Mouse (Mus musculus) embryo, embryonic 10 days (tissue): ENCODE measurements around the gene Bicdl2.

Source experiments
- DNase-seq: peaks from one replicate; pipeline ENCODE4 v3.0.0-alpha.2; 2015; ENCODE audit warnings: low spot score

Gene Bicdl2

DNA sequence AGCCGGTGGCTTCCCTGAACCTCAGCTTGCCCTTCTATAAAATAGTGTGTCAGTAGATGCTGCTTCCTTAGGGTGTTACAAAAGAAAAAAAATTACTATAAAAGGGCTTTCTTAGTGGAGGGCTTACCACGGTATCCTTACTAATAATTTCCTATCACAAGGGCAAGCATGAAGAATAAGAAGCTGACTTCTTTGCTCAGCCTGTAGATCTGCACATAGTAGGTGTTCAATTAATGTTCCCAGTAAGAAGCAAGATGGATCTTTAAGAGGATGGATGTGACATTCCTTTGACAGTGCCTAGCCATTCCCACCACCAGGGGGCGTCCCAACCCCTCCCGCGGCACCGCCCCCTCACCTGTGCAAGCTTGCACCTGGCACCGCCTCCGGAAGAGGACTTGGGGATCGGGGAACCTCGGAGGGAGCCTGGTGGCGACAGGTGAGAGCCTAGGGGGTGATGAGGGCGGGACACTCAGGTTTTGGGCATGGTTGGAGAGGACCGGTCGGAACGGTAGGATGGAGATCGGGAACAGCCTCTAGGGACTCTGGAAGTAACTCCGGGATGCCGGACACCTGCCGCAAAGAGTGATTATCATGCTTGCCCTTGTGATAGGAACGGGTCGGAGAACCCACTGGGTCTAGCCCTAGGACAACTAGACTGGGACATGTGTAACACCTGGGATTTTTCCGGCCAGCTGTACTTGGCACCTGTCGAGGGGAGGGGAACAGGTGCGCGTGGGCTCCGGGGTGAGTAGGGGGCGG lies at the start of gene Bicdl2:
TSS of gene Bicdl2 (plus strand) at position 390 of the 759 bp plus-strand sequence.
- DNase-seq = no peak

DNA sequence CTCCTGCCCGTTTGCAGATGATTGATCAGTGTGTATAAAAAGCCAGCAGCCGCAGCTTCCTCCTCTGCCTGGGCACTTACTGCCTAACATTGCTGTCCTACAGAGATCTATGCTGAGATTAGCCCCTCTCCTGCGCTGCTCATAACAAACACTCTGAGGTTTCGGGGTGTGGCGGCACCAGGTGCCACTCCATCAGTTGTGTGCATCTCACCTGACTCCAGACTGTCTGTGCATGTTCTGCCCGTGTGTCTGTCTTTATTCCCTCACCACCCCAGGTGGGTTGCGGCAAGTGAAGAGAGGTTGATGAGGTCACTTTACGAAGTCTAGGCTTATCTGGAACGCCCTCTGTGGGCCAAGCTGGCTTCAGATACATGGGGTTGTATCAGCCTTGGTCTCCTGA lies 43.2 kb upstream of the Bicdl2 start:
- no peak for DNase-seq

DNA sequence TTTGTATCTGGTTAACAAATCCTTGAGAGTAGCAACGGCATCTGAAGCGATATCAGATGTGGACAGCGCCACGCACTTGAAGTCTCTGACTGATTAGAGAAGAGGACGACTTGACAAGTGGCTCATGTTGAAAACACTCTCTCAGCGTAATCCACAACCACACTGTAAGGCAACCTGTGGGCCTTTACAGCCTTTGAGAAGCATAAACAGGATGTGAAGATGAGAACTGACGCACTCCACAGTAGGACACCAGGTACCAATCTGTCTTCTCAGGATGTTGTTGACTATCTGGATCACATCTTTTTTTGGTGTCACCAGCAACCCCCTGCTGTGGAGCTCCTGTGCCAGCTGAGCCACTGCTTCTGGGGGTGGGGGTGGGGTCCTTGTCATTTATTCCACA lies 40.0 kb upstream of the Bicdl2 start:
- no peak for DNase-seq

DNA sequence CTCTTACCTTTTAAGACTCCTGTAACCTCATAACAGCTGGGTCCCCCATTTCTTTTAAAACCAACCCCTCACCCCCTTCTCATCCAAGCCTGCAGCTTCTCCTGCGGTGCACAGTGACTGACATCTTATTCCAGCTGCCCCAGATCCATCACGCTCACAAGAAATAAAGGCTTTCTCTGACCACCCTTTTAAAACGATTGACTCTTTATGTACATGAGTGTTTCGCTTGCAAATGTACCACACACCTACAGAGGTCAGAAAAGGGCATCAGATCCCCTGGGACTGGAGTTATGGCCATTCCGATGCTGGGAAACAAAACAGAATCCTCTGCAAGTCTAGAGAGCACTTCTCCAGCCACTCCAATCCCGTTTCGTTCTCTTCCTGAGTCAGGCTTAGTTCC lies 32.5 kb upstream of the Bicdl2 start:
- no peak for DNase-seq

DNA sequence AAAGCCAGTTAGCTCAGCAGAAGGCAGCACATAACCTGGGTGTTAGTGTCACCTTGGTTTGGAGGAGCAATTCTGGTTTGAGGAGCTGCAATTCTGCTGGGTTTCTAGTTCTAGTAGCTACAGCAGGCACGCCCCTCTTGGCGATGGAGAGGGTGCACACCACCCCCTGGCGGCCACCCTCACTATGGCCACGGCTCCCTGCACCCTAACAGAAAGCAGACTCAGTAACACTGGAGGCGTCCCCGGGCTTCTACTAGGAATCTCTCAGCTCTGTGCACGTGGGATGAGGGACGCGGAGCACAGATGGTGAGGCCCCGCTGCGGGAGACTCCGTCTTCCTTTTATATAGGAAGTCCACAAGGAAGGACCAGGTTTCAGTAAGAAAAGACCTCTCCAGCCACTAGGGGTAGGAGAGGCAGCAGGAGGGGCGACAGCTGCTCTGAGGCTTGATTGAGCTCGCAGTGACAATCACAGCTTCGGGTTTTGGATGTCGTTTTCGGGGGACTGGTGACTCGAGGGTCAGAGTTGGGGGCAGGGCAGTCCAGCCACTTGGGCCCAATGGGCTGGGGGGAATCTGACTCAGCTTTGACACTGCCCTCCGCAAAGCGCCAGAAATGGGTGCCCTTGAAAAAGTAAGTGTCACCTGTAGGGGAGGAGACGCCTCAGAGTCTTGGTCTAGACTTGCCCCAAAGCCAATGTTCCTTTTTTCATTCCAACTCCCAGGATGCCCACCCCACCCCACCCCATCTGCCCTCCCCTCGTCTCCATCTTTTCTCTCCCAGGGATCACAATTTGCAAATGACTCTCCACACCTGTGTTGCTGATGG lies 29.9 kb upstream of the Bicdl2 start:
- DNase-seq = peak; percentile 85

DNA sequence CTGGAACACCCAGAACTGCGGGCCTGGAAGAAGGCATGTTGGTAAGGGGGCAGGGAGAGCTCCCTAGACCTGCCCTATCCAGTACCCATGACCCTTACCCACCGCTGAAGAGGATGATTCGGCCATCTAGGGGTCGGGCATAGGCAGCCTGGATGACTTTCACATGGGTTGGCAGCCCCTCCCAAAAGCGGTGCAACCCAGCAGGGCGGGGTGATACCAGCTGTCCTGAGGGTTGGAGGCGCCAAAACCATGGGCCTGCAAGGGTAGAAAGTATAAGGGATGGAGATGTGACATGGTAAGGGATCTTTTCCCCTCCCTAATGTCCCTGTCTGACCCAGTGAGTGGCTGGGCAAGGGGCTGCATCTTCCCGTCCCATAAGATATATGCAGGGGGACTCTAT lies 29.1 kb upstream of the Bicdl2 start:
- DNase-seq = no peak

DNA sequence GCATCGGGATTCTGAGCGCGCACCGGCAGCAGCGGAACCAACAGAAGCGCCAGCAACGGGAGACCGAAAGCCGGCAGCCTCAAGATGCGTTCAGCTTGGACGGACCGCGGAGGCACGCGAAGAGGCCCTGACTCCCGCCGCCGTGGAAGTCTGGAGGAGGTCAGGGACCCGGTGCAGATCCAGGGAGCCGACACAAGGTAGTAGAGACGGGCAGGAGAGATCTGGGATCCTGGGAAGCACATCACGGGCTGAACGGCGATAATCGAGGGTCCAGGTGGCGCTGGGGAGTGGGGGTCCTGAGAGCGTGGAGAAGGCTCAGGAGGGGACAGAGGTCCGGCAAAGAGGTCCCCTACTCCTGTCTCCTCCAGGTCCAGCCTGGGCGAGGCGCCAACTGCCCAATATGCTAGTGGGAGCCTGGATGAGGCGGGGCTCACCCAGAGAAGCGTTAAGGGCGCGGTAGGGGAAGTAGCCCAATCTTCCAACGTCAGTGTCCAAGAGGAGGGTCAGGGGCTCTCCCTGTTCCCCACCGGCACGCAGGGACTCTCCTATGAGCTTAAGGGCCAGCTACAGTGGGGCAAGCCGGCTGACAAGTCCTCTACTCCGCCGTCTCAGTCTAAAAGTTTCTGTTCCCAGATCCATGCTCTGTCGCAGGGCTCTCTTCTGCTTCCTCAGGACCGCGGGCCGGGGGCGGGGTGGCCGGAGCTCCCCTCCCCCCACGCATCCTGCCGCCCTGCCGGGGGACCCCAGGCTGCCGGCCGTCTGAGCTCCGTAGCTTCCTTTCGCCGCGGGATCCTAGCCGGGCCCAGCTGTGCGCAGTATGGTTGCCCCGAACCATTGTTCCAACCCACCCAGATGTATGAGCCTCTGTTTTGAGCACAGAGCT lies 15.5 kb upstream of the Bicdl2 start, which contains the start of gene Mmp25:
TSS of gene Mmp25 (minus strand) at position 665 of the 883 bp plus-strand sequence.
- DNase-seq = peak; percentile 38

DNA sequence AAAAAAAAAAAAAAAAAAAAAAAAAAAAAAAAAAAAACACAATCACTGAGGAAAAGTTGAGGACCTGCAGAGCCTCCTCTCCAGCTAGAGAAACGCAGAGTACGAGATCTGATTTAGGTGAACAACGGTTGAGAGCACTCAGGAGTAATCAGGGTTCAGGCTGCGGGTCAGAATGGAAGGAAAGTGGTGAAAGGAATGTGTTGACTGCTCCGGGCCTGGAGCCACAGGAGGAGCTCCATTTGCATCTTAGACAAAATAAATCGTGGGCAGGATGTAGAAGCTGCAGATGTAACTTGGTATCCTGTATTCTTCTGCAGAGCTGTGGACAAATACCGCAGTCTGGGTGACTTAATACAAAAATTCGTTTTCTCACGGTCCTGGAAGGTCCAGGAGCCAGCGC lies 14.4 kb upstream of the Bicdl2 start:
- DNase-seq = no peak

DNA sequence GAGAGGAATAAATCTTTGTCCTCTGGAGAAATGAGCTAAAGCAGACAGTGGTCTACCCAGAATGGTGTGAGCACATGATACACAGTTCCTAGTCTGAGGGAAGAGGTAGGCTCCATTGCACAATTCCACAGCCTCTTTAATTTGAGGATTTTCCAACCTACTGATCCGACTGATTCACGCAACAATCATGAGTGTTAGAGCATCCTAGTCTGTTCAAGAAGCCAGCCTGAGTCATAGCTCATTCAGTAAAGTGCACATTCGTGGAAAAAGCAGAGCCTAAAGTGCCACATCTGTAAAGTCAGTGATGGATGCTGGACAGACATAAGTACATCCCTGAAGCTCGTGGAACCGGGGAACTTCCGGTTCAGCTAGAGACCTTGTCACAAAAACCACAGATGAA lies 8.9 kb upstream of the Bicdl2 start:
- DNase-seq = no peak

DNA sequence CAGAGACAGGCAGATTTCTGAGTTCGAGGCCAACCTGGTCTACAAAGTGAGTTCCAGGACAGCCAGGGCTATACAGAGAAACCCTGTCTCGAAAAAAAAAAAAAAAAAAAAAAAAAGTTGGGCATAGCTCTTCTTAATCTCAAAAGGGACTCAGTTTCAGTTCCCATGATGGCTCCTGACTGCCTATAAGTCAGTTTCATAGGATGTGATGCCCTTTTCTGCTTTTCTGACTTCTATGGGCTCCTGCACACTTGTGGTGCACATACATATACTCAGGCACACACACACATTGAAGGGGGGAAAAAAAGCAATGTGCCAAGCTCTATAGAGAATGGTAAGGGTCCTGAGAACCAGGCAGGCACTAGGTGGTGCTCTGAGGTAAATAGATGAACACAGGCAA lies 7.0 kb upstream of the Bicdl2 start:
- DNase-seq = no peak

DNA sequence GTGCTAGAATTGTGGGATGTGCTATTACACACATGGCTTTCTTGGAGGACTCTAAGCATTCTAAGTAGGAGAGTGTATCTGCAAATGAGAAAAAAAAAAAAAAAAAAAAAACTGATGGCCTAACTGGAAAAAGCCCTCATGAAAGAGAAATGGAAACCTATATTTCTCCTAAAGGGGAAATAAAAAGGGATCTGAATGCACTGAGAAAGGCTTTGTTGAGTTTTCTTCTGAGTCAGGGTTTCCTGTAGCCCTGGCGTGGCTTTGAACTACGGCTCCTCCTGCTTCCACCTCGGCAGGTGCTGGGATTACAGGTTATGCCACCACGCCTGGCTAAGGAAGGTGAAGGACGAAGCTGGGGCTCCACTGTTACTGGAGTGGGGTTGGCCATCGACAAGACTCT lies 6.3 kb upstream of the Bicdl2 start:
- no peak for DNase-seq

DNA sequence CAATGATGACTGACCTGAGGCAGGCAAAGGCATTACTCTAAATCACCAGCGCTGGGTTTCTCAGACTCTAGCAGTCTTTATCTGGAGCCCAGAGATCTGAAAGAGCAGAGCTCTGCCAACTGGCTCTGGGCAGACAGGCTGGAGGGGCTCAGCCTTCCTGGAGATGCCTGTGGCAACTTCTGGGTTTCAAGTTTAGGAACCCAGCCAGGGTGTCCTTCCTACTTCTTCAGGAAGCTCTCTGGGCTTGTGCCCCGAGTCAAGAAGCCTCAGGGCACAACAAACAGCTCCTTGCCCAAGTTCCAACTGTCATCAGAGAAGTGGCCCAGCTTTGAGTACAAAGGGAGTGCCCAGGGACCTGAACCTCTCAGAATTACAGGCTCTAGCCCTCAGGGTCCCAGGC lies 5.9 kb upstream of the Bicdl2 start:
- DNase-seq = no peak

DNA sequence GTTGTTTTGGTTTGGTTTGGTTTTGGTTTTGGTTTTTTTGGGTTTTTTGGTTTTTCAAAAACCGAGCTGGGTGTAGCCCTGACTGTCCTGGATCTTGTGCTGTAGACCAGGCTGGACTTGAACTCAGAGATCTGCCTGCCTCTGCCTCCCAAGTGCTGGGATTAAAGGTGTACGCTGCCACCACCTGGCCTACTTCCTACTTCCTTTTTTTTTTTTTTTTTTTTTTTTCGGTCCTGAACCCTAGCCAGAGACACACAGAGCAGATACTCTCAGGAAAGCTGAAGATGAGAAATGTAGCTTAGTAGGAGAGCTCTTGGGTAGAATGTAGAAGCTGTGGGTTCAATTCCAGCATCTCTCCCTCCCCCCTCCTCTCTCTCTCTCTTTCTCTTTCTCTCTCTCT lies 1.9 kb upstream of the Bicdl2 start:
- no peak for DNase-seq

DNA sequence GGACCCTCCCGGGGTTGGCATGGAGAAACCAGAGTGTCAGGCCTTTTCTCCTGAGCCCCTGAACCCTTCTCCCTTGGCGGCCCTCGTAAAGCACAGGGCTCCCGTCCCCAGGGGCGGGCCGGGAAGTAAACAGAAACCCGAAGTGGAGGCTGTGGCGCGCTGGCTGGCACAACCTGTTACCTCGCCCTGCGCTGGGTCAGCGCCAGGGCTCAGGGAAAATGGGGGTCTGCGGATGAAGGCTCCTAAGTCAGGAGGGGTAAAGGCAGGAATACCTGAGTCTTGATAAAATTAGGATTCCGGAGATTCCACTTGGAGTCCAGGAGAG lies 532 bp downstream of the Bicdl2 start:
- no peak for DNase-seq

DNA sequence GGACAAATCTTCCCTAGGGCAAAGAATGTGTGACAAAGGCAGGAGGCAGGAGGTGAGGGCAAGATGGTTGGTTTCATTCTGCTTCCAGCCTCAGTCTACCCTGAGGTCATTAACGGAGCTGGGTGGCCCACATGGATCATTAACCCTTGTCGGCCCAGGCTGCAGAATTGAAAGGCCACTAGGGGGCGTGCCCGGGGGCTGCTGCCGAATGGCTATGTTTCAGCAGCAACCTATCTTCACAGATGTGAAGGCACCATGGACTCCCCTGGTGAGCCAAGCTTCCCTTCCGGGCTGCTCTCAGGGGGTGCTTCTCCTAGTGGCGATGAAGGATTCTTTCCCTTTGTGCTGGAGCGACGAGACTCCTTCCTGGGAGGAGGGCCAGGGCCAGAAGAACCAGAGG lies 1.2 kb downstream of the Bicdl2 start:
- DNase-seq = no peak

DNA sequence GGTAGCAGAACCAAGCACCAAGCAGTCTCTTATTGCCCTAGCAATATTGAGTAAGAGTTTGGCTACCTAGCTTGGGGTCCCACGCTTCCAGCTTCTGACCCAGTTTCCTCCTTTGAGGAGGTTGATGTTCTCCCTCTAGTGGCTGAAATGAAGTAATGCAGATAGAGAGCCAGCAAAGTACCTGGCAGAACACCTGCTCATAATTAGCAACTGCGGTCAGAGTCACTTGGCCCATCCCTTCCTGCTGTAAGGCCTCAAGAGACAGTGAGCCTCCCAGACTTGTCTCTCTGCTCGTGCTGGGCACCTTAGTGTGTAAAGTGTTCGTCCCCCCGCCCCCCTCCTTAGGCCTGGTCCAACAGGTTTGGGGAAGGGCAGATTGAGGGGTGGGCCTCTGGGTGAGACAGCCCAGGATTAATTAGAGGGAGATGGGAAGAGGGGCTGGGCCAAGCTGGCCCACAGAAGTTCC lies 4.3 kb downstream of the Bicdl2 start:
- peak; percentile 73 for DNase-seq

DNA sequence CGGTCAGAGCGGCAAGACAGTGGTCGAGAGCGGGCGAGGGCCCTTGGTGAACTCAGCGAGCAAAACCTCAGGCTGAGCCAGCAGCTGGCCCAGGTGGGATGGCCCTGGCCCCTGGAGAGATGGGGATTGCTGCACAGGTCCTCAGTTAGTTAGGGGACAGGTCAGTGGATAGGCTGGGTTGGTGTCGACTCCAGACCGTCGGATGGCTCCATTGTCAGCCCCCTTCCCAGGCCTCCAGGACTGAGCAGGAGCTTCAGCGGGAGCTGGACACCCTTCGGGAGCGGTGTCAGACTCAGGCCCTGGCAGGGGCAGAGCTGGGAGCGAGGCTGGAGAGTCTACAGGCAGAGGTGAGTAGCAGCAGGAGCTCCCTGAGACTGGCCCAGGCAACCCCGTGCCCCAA lies 5.2 kb downstream of the Bicdl2 start:
- DNase-seq = no peak

DNA sequence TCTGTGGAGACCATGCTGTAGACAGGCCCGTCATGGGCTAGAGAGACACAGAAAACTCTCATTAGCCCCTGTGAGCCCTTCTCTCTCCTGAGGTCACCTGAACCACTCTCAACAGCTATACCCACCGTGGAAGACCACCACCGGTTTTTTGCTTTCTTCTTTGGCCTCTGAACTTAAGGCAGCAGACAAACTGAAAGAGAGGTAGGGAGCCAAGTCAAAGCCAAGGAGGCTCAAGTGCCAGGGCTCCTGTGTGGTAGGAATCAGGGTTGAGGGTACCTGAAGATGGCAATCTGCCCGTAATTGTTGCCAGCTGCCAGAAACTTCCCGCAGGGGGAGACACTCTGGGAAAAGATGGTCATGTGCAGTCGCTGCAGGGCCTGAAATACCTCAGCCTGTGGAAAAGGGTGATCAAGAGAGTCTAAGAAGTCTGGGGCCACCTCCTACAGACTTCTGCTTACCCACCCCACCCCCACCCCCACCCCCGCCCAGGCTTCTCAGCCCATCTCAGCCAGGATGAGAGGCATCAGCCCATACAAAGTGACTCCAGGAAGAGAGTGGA lies 10.3 kb downstream of the Bicdl2 start:
- DNase-seq = no peak

DNA sequence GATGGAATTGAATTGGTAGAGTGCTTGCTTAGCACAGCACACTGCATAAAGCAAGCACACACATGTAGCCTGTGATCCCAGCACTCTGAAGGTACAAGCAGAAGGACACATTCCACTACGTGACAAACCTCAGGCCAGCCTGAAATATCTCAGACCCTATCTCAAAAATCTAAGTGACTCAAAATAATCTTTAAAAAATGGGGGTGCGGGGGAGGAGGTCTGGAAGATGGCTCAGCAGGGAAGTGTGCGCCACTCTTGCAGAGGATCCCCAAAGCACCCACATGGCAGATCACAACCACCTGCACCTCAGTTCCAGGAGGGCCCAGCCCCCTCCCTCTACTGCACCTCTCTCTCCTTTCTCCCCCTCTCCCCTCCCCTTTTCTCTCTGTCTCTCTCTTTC lies 11.2 kb downstream of the Bicdl2 start:
- no peak for DNase-seq

DNA sequence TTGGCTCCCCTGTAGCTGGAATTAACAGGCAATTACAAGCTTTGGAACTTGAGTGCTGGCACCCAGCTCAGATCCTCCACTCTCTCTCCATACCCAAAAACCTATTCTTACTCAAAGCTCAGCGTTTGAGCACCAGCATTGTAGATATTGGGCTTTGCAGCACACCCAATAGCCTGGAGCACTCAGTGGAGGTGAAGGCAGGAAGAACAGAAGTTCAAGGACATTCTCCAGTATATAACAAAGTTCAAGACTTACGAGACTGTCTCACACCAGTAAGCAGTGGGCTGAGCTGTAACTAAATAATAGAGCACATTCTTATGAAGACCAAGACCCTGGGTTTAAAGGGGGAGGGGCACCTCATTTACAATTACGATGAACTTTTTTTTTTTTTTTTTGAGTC lies 12.5 kb downstream of the Bicdl2 start:
- DNase-seq = no peak

DNA sequence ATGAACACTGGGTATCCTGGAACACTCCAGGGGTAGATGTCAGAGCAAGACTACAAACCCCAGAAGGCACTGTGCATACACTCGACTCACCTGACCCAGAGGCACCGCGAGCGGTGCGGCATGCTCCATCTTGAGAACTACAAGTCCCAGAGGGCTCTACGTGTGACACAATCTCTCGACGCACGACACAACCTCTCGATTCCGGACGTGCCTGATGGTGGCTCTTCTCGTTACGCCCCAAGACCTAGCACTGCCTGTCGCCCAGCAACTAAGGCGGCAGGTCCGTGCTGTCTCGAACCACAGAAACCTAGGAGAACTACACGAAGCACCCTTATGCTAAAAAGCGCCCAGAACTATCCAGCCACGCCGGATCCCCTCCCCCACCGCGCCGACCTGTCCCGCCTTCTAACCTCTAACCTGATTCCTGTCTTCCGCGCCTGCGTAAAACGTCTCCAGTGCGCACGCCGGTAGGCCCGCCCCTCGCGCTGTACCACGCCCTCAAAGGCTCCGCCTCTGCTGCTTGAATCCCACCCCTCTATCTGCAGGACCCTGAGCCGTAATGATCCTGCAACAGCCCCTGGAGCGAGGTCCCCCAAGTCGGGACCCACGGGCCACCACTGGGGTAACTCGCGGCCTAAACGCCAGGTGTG lies 13.2 kb downstream of the Bicdl2 start, which contains the start of the genes Hcfc1r1 and Thoc6:
TSS of gene Hcfc1r1 (plus strand) at position 173 of the 650 bp plus-strand sequence.
TSS of gene Thoc6 (minus strand) at position 459 of the 650 bp plus-strand sequence.
- DNase-seq = peak; percentile 96
